Mouse (Mus musculus) ES-E14 (cell line): ENCODE measurements around the gene Pla2g2c.

Source experiments
- MAFK ChIP-seq: IDR thresholded peaks from 2 replicates; pipeline ENCODE4 v1.6.1; 2014; ENCODE audit warnings: mild to moderate bottlenecking, low read depth, low read length, inconsistent platforms; ENCODE audit not compliant: insufficient read depth
- ZC3H11A ChIP-seq: IDR thresholded peaks from 2 replicates; pipeline ENCODE4 v1.6.1; 2012; ENCODE audit warnings: low read depth, mild to moderate bottlenecking, inconsistent platforms, low read length, borderline replicate concordance
- ZNF384 ChIP-seq: IDR thresholded peaks from 2 replicates; pipeline ENCODE4 v1.6.1; 2012; ENCODE audit warnings: low read depth, low read length, inconsistent platforms

- TF ChIP-seq ZNF384 (no peak), MAFK (no peak), ZC3H11A (no peak)
Observed at GRCm38 (mm10) chr4:138714186-138714585, 10.4 kb upstream of the Pla2g2c start.
